Mouse (Mus musculus) spleen, adult 2 months (tissue): ENCODE measurements around the gene Spg21. TPM values are rescaled to one million over a fixed set of nuclear protein-coding genes. Genes with fewer than 3 reads are reported as not detected.
A peak's percentile ranks its signal among the peaks of the same experiment; 100 is the strongest.

ENCODE experiments used
- DNase-seq, 2 experiments: peaks; one replicate each; pipeline versions ENCODE4 v3.0.0 to v3.0.0-alpha.2; 2012 to 2021; ENCODE audit warnings: low spot score in 2 of 2, low read depth in 1 of 2
- H3K27ac ChIP-seq: fragments of 200-500 bp; 2 replicates; pipeline ENCODE4 v1.5.1; 2012; ENCODE audit warnings: low read length, inconsistent platforms; ENCODE audit not compliant: insufficient read depth
- H3K27me3 ChIP-seq: fragments of 200-500 bp; 2 replicates; pipeline ENCODE4 v1.6.1; 2012; ENCODE audit warnings: mild to moderate bottlenecking, moderate library complexity, low read length, inconsistent platforms; ENCODE audit not compliant: control insufficient read depth, insufficient read depth
- H3K36me3 ChIP-seq: fragments of 200-500 bp; 2 replicates; pipeline ENCODE4 v1.6.1; 2012; ENCODE audit warnings: mild to moderate bottlenecking, low read length, inconsistent platforms; ENCODE audit not compliant: control insufficient read depth, insufficient read depth
- H3K4me1 ChIP-seq: fragments of 200-500 bp; 2 replicates; pipeline ENCODE4 v1.6.1; 2011; ENCODE audit warnings: inconsistent platforms; ENCODE audit not compliant: control insufficient read depth, insufficient read depth, insufficient read length
- H3K4me3 ChIP-seq: fragments of 200-500 bp; 2 replicates; pipeline ENCODE4 v1.5.1; 2011; ENCODE audit warnings: mild to moderate bottlenecking, inconsistent platforms; ENCODE audit not compliant: insufficient read depth, insufficient read length; ENCODE audit errors: extremely low read depth
- CTCF ChIP-seq: fragments of 200-500 bp; IDR thresholded peaks from 2 replicates; pipeline ENCODE4 v1.5.1; 2011; ENCODE audit warnings: mild to moderate bottlenecking, inconsistent platforms; ENCODE audit not compliant: insufficient read depth, insufficient read length, insufficient replicate concordance; ENCODE audit errors: extremely low read depth
- POLR2A ChIP-seq: fragments of 200-500 bp; IDR thresholded peaks from 2 replicates; pipeline ENCODE4 v1.6.1; 2011; ENCODE audit warnings: low read depth, low read length, inconsistent platforms
- WGBS: fragments of 180-500 bp; shearing (Covaris S2); methylation state at CpG from one replicate; pipeline ENCODE4 v1.1.7; 2018; 5-methylcytosine and 5-hydroxymethylcytosine counted together
- polyA plus RNA-seq: library from polyadenylated mRNA; depleted of rRNA; stranded (reverse); fragments of >200 nt; gene quantifications from 2 replicates; pipeline ENCODE4 v1.2.3, GENCODE M21; 2012

The Spg21 gene
- polyA plus RNA-seq, 1 experiment, result 14.1 TPM

DNA sequence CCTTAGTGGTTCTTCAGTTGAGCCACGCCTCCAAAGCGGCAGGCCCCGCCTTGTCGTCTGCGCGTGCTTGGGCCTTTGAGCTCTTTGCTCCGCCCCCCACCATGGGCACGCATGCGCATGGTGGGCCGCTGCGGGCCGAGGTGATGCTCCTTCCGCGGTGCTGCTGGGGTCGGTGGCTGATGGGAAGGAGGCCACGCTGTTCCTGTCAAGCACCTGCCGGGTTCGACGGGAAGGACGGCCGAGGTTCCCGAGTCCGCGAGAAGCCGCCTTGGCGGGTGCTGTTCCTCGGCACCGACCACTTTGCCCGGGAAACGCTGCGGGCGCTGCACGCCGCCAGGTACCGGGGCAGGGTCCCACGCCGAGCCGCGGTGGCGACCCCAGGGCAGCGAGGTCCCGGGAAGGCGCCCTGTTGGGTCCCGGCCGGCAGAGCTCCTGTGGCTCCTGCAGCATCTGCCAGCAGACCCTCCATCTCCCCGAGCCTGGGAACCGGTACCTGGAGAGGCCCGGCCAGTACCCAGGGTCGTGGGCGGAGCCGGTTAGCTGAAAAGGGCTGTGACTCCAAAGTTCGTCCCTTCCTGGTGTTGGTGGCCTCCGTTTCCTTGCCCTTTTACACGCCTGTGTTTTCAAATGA lies 25.0 kb upstream of the Spg21 start, which contains the start of gene Mtfmt:
Mtfmt (plus strand) TSS at position 112 of the 631 bp plus-strand sequence.
- Histone ChIP-seq H3K36me3 (peaks cover 3% of the 10 kb centered on the region), H3K27ac (peak within 1 kb of the TSS; percentile 4; the same call in 1 of the 2 replicates), H3K27me3 (no peaks in the 10 kb centered on the region), H3K4me1 (no peaks in the 10 kb centered on the region), H3K4me3 (peak within 1 kb of the TSS; percentile 77)
- TF ChIP-seq POLR2A, result peak; percentile 67
- no peak for TF ChIP-seq CTCF
- peak; percentile 87 to 96 for DNase-seq
- WGBS, result under 1% methylated on average over 54 of the region's 54 CpGs

DNA sequence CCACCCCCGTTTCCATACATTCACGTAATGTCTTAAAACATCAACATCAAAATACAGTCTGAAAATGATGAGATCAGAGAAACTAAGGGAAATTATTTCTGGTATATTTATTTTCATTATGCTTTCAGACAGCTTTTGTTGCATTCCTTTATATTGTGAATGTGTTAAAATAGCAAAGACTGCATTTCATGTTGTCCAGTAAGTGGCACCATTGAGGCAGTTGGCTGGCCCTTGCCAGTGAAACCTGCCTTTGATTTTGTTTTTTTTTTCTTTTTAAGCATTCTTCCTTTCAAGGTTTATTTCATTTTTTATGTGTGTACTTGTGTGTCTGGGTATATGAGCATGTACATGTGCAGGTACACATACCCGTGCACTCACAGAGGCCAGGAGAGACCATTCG lies 16.1 kb upstream of the Spg21 start:
- no peak for TF ChIP-seq POLR2A
- no peak for TF ChIP-seq CTCF
- 89% methylated on average over 4 of the region's 4 CpGs for WGBS
- no peak for DNase-seq
- Histone ChIP-seq H3K4me3 (no peak overlapping the region), H3K27me3 (no peaks in the 10 kb centered on the region), H3K4me1 (no peaks in the 10 kb centered on the region), H3K27ac (no peak overlapping the region), H3K36me3 (peaks cover 37% of the 10 kb centered on the region)

GRCm38 (mm10) chr9:65447951-65448350 lies 12.8 kb upstream of the Spg21 start:
- peaks cover 35% of the 10 kb centered on the region for H3K36me3 ChIP-seq
- no peaks in the 10 kb centered on the region for H3K4me1 ChIP-seq
- DNase-seq, result no peak
- TF ChIP-seq POLR2A (no peak), CTCF (no peak)
- no peak overlapping the region for H3K4me3 ChIP-seq
- no peak overlapping the region for H3K27ac ChIP-seq
- no peaks in the 10 kb centered on the region for H3K27me3 ChIP-seq
- WGBS, result 89% methylated on average over 6 of the region's 6 CpGs

GRCm38 (mm10) chr9:65458975-65459374 lies 1.8 kb upstream of the Spg21 start:
- no peak overlapping the region for H3K4me3 ChIP-seq
- H3K27ac ChIP-seq, result no peak overlapping the region
- H3K27me3 ChIP-seq, result no peaks in the 10 kb centered on the region
- peaks cover 4% of the 10 kb centered on the region; the same call in 1 of the 2 replicates for H3K4me1 ChIP-seq
- no peaks in the 10 kb centered on the region for H3K36me3 ChIP-seq
- TF ChIP-seq POLR2A (no peak), CTCF (no peak)
- WGBS, result 93% methylated on average over 2 of the region's 2 CpGs
- no peak for DNase-seq

DNA sequence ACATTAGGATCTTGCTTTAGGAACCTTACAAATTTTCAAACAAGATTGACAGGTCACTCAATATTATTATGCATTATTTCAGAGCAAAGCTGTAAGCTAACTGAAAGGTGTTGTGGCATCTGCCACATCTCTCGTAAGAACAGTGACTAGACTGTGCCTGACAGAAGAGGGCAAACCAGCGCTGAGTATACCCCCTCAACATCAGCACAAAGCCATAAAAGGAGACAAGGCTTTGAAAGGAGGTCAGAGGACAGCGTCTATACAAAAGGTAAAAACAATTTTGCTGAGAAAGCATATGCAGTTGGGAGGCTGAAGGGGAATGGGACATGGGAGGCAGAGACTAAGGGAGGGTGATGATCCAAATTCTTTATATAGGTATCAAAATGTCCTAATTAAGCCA lies 549 bp upstream of the Spg21 start:
- H3K27ac ChIP-seq, result no peak overlapping the region
- no peaks in the 10 kb centered on the region for H3K27me3 ChIP-seq
- WGBS, result 80% methylated on average over 3 of the region's 3 CpGs
- H3K4me3 ChIP-seq, result no peak overlapping the region
- peaks cover 4% of the 10 kb centered on the region; the same call in 1 of the 2 replicates for H3K4me1 ChIP-seq
- no peak for DNase-seq
- no peak for TF ChIP-seq POLR2A
- TF ChIP-seq CTCF, result no peak
- 0 out of 2 replicates have a peak, but pooled peaks cover 1% of the 10 kb centered on the region for H3K36me3 ChIP-seq

- no peak overlapping the region for H3K4me3 ChIP-seq
- H3K36me3 ChIP-seq, result peaks cover 10% of the 10 kb centered on the region; the same call in 1 of the 2 replicates
- WGBS, result 88% methylated on average over 5 of the region's 5 CpGs
- no peaks in the 10 kb centered on the region for H3K27me3 ChIP-seq
- H3K27ac ChIP-seq, result no peak overlapping the region
- no peak for TF ChIP-seq POLR2A
- TF ChIP-seq CTCF, result no peak
- peaks cover 4% of the 10 kb centered on the region; the same call in 1 of the 2 replicates for H3K4me1 ChIP-seq
- no peak for DNase-seq
These were observed 1.8 kb downstream of the Spg21 start for GRCm38 (mm10) chr9:65462544-65462943.

- DNase-seq, result no peak
- no peak for TF ChIP-seq CTCF
- peaks cover 4% of the 10 kb centered on the region; the same call in 1 of the 2 replicates for H3K4me1 ChIP-seq
- no peaks in the 10 kb centered on the region for H3K27me3 ChIP-seq
- no peak overlapping the region for H3K27ac ChIP-seq
- no peak overlapping the region for H3K4me3 ChIP-seq
- 72% methylated on average over 6 of the region's 6 CpGs for WGBS
- peaks cover 15% of the 10 kb centered on the region for H3K36me3 ChIP-seq
These were observed 3.4 kb downstream of the Spg21 start for GRCm38 (mm10) chr9:65464161-65464560.
